Mouse (Mus musculus) common myeloid progenitor, adult 5-6 weeks (primary cell): Measurements from ENCODE around the gene Ncor1. TPM values are rescaled to one million over a fixed set of nuclear protein-coding genes. Genes with fewer than 3 reads are reported as not detected.
A peak's percentile ranks its signal among the peaks of the same experiment; 100 is the strongest.

Experiments
- ATAC-seq: replicated peaks from 2 replicates; pipeline ENCODE4 v1.8.0; 2016; ENCODE audit warnings: low read depth, mild to moderate bottlenecking, moderate TSS enrichment, inconsistent platforms; ENCODE audit not compliant: poor library complexity, severe bottlenecking
- total RNA-seq: library from RNA; stranded (forward); fragments of 200-1000, 187-1606 nt; gene quantifications from 2 replicates; pipeline ENCODE4 v1.2.3, GENCODE M21; 2017

Gene Ncor1
- total RNA-seq, 1 experiment from 2014 or later: 349 TPM

DNA sequence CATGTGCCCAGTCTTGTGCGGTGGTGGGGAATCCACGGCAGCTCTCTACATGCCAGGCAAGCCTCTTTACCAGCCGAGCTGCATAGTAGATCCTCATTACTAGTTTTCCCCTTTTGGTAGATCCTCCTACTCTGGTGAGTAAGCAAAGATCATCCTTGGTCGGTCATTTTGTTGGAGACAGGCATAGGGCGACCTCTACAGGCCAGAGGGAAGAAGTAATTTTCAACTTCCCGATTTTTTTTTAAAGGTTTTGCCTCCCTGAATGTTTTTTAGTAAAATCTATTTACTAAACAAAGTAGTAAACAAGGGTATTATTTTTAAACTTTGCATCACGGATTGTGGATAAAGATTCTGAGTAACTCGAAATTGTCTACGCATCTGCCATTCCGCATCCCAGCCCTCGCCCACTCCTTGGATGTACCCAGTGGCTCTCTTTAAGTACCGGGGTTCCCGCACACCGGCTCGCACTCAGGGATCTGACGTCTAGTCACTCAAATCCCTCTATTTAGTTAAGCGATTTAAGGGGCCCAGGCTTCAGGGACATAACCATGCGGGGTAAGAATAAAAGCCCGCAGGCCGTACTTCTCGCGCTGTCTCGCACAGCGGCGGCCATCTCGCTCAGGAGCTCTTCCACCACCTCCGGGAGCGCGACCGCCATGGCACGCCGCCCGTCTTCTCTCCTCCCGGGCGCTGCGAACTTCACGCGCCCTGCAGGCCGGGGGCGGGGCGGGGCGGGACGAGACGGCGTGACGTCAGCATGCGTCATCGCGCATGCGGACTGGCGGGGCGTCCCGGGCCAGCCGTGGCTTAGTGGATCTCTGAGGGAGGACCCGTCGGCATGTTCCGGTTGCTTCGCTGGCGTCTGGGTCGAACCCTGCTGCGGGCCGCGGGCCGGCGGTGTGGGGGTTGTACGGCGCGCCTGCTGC, 177.4 kb downstream of the Ncor1 start, which contains the start of the genes Zswim7 and Ttc19:
Zswim7 (minus strand) TSS at position 701 of the 926 bp plus-strand sequence.
Ttc19 (plus strand) TSS at position 799 of the 926 bp plus-strand sequence.
- ATAC-seq: peak; percentile 80

DNA sequence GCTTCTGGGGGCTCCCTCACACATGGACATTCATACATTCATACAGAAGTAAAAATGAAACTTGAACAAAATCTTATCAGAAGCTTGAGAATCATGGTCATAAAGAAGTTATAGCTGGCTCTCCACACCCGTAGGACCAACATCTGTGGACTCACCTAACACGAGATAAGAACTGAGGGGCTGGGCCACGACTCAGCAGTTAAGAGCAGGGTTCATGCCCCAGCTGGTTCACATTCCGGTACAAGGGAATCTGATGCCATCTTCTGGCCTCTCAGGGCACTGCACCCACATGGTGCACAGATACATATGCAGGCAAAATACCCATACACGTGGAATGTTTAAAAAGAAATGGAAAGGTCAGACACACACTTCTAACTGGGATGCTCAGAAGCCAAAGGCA, 180.3 kb downstream of the Ncor1 start:
- ATAC-seq: peak; percentile 69

DNA sequence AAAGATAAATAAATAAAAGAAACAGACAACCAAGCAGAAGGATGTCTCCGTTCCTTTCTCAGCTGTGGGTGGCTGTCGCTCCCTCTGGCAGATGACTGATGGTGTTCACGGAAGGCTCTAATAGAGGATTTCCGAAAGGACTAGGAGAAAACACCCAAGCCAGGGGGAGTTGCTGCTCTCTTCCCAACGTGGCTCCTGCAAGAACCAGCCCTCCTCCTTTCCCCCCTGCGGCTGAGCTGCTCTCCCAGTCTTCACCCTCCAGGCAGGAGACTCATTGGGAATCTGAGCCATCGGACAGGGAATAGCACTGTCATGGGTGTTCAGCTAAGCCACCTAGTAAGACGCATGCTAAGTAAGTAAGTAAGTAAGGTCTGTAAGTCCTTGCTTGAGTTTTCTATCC, 181.3 kb downstream of the Ncor1 start:
- no peak for ATAC-seq

- no peak for ATAC-seq
Measured at GRCm38 (mm10) chr11:62270851-62271250, 187.5 kb downstream of the Ncor1 start.

- ATAC-seq: no peak
Measured at GRCm38 (mm10) chr11:62269097-62269496, 189.2 kb downstream of the Ncor1 start.

DNA sequence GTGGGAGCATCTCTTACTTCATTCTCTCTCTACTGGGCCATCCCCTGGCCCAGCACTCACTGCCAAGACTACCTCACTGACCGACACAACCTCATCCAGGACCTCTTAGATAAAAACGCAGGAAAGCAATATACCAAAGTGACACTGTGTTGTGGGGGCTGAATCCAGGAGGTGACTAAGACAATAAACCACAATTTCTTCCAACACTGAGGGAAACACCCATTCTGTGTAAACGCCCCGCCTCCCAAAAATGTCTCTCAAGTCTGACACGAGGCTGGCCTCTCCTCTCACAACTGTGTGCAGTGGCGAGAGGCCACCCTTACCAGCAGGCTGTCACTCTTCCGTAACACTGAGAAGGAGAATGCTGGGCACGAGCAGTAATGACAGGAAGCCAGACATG, 190.0 kb downstream of the Ncor1 start:
- no peak for ATAC-seq

GRCm38 (mm10) chr11:62266466-62267214, 191.7 kb downstream of the Ncor1 start:
- ATAC-seq: no peak

Other genes with a start within 250 kb of the Ncor1 start
- gene Adora2b, start 209.6 kb downstream of the Ncor1 start, total RNA-seq: 0.41 TPM in 1 of 2 replicates, not detected in the other
- 6.1 and 10.2 TPM in 2 replicates for gene Zswim7, start 177.2 kb downstream of the Ncor1 start, total RNA-seq
- gene Ttc19, start 177.1 kb downstream of the Ncor1 start, total RNA-seq: 11.3 and 17.0 TPM in 2 replicates
- 3.3 and 4.3 TPM in 2 replicates for gene Pigl, start 81 bp downstream of the Ncor1 start, total RNA-seq
- 13.4 and 18.7 TPM in 2 replicates for gene Cenpv, start 80.7 kb upstream of the Ncor1 start, total RNA-seq
- 1,111 and 1,232 TPM in 2 replicates for gene Ubb, start 92.6 kb upstream of the Ncor1 start, total RNA-seq
- gene Trpv2, start 115.9 kb upstream of the Ncor1 start, total RNA-seq: 13.0 and 15.9 TPM in 2 replicates
- gene Lrrc75a, start 190.0 kb upstream of the Ncor1 start, total RNA-seq: 1.8 and 6.9 TPM in 2 replicates
- 13.0 and 28.6 TPM in 2 replicates for gene Mmgt2, start 190.1 kb upstream of the Ncor1 start, total RNA-seq